Mouse (Mus musculus) MEL (cell line): ENCODE data around the gene BC034090.

Experiments used
- CTCF ChIP-seq, 3 experiments: IDR thresholded peaks in 2 of 3; conservative IDR thresholded peaks in 1 of 3; 2 replicates each; pipeline ENCODE4 v1.5.1; 2011 to 2012; ENCODE audit warnings: low read length in 3 of 3, low read depth in 2 of 3, mild to moderate bottlenecking in 2 of 3, improper control_type of control experiment in 1 of 3, inconsistent platforms in 1 of 3, mixed read lengths in 1 of 3, moderate library complexity in 1 of 3; ENCODE audit not compliant: control insufficient read depth in 1 of 3, insufficient read depth in 1 of 3, poor library complexity in 1 of 3, severe bottlenecking in 1 of 3
- MAZ ChIP-seq: IDR thresholded peaks from 2 replicates; pipeline ENCODE4 v1.6.1; 2012; ENCODE audit warnings: low read depth, mild to moderate bottlenecking, inconsistent platforms, low read length, improper control_type of control experiment
- POLR2A ChIP-seq, 2 experiments: IDR thresholded peaks; 2 replicates each; pipeline ENCODE4 v1.6.1; 2011 to 2012; ENCODE audit warnings: low read length in 2 of 2, mild to moderate bottlenecking in 2 of 2, control low read depth in 1 of 2, improper control_type of control experiment in 1 of 2, low read depth in 1 of 2, moderate library complexity in 1 of 2; ENCODE audit not compliant: control insufficient read depth in 1 of 2, insufficient read depth in 1 of 2, poor library complexity in 1 of 2

DNA sequence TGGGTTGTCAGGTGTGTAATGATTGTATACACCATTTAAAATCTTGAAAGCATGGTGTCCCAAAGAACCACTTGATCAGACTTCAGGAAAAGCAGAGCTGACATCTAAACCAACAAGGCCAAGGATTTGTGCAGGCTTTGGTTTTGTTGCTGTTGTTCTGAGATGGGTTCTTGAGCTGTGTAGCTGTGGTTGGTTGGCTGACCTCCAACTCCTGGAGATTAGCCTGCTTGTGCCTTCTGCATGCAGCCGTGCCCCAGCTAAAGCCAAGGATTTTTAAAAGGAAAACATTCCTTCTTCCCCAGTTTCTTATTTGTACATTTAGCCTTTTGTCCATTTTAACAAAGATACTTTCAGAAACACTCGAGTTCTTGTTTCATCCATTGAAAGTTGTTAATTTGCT lies 52.6 kb downstream of the BC034090 start:
- TF ChIP-seq CTCF (IDR thresholded peaks at IDR 0.05 in 2 of 3, conservative IDR thresholded peaks at IDR 0.05 in 1 of 3; ENCODE audit: control insufficient read depth in 1 of 3, insufficient read depth in 1 of 3, low read depth in 2 of 3, low read length in 3 of 3, poor library complexity in 1 of 3, severe bottlenecking in 1 of 3) (no peak), POLR2A (IDR thresholded peaks at IDR 0.05; ENCODE audit: control insufficient read depth in 1 of 2, insufficient read depth in 1 of 2, low read depth in 1 of 2, low read length in 2 of 2, poor library complexity in 1 of 2) (no peak), MAZ (no peak)
